Mouse (Mus musculus): Measurements from ENCODE around the gene Upk3bl. TPM values are rescaled to one million over a fixed set of nuclear protein-coding genes. Genes with fewer than 3 reads are reported as not detected.
"Not testable (repeated sequence)": the region's sequence is repeated elsewhere in the genome, so short reads cannot be mapped to it uniquely, and the experiment has no call there.

The Upk3bl gene
- total RNA-seq, 2 experiments from 2014 or later: not detected

DNA sequence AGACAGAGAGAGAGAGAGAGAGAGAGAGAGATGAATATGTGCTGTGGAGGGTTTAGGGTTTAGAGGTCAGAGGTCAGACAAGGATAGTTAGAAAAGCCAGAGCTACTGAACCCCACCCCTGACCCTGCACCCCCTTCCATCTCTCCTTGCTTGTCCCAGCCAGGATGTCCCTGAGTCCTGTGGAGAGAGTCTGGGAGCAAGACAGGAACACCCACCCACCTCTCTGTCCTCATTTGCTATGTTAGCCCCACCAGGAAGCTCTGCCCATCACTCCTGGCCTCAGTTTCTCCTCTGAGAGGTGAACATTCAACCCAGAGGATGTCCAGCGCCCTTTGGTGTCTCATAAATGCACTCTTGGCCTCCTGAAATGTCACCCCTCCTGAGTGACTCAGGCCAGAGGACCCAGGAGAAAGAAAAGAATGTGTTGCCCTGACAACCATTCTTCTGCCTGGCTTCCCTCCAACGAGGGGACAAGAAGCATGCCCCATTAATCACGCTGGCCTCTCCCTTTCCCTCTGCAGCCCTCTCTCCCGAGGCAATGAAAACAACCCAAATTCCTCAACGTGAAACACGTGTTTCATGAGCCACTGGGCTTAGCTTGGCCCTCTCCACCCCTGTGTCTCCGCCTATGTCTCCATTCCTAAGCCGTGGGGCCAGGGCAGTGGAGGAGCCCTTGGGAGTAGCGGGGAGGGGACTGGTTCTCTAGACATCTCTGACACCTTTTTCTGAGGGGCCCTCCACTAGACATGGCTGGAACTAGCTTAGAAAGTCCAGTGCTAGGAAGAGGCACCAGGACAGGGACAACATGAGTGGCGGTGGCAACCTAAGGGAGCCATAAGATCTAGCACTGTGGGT lies 2.8 kb upstream of the Upk3bl start:
- Histone ChIP-seq H3K4me3 (no peak overlapping the region), H3K27ac (peak overlapping the region; percentile 59)
- peak; percentile 57 for DNase-seq
- intact Hi-C loops (cut with DNase I): no loop called here
- no peak for TF ChIP-seq CTCF (IDR thresholded peaks at IDR 0.05)

GRCm38 (mm10) chr5:136052861-136053655 lies 1.2 kb upstream of the Upk3bl start:
- no peak for TF ChIP-seq CTCF (IDR thresholded peaks at IDR 0.05)
- Histone ChIP-seq H3K4me3 (no peak overlapping the region), H3K27ac (no peak overlapping the region)
- no peak for DNase-seq
- intact Hi-C loops (cut with DNase I): no loop called here

GRCm38 (mm10) chr5:136056062-136056461 lies 1.8 kb downstream of the Upk3bl start:
- H3K4me3 ChIP-seq: no peak overlapping the region
- no peak overlapping the region for H3K27ac ChIP-seq
- intact Hi-C loops (cut with DNase I): no loop called here
- no peak for TF ChIP-seq CTCF (IDR thresholded peaks at IDR 0.05)
- DNase-seq: no peak

GRCm38 (mm10) chr5:136057085-136057484 lies 2.8 kb downstream of the Upk3bl start:
- H3K27ac ChIP-seq: no peak overlapping the region
- intact Hi-C loops (cut with DNase I): no loop called here
- no peak overlapping the region for H3K4me3 ChIP-seq
- DNase-seq: no peak
- TF ChIP-seq CTCF (IDR thresholded peaks at IDR 0.05): no peak

- Histone ChIP-seq H3K27ac (no peak overlapping the region), H3K4me3 (no peak overlapping the region)
- peak; percentile 85 for DNase-seq
- intact Hi-C loops (cut with DNase I): loop anchor here (1.0 to 5.0 kb wide), 4 partner anchors 16 to 184 kb away; no protein-coding TSS in a partner anchor
- peak; percentile 99; the same call in 1 of the 2 replicates for TF ChIP-seq CTCF (IDR thresholded peaks at IDR 0.05)
Observed at GRCm38 (mm10) chr5:136061567-136061966, 7.3 kb downstream of the Upk3bl start.

DNA sequence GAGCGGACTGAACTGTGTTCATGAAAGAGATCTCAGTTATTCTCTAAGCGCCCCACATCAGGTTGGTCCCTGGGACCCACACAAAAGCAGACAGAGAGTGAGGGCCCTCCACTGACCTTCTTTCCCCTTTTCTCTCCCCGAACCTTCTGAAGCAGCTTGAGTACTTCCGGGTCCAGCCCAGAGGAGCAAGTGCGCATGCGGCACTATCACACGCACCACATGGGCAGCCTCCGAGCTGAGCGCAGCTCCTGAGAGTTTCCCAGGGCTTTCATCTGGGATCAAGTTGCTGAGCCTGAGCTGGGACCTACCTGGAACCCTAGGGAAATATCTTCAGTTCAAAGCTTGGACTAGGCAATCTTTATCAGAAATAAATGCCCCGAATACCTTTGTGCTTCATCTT lies 9.6 kb downstream of the Upk3bl start:
- Histone ChIP-seq H3K4me3 (no peak overlapping the region), H3K27ac (no peak overlapping the region)
- intact Hi-C loops (cut with DNase I): loop anchor here (5.0 kb wide), 2 partner anchors 167 to 187 kb away; no protein-coding TSS in a partner anchor
- no peak for DNase-seq
- TF ChIP-seq CTCF (IDR thresholded peaks at IDR 0.05): no peak

DNA sequence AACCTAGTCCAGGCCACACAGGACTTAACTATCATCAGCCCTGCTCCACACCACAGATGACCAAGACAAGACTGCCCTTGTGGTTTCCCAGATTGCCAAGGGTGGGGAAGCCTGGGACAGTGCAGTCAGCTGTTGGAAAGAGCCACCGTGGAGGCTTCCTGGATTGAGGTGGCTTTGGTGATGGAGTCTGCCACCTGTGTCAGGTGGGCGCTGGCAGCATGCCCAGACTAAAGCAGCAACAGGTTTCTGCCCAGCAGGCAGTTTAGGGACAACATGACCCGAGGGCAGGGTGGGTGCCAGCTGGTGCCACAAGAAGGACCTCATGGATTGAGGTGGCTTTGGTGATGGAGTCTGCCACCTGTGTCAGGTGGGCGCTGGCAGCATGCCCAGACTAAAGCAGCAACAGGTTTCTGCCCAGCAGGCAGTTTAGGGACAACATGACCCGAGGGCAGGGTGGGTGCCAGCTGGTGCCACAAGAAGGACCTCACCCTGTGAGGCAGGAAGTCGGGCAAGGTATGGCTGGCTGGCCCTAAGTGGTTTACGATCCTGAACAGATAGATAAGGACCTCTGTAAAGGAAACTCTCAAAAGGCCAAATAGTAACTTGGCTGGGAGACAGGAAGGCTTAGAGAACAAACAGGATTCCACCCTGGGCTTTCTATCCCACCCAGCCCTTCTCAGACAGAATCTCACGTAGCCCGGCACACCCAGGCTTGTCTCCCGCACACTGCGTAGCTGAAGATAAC lies 12.3 kb downstream of the Upk3bl start:
- H3K4me3 ChIP-seq; H3K27ac ChIP-seq; DNase-seq; intact Hi-C loops (cut with DNase I): not testable (repeated sequence)

DNA sequence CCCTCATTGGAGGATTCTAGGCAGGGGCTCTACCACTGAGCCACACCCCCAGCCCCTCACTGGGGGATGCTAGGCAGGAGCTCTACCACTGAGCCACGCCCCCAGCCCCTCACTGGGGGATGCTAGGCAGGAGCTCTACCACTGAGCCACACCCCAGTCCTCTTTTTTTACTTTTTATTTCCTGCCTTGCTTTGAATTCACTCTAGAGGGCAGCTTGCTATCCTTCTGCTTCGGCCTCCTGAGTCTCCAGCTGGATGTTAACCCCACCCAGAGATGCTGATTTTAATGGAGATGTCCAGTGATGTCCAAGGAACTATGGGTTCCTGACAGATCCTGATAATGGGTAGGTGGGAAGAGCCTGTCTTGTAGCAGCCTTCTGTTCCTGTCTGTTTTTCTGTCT lies 15.1 kb downstream of the Upk3bl start:
- intact Hi-C loops (cut with DNase I): no loop called here
- no peak for TF ChIP-seq CTCF (IDR thresholded peaks at IDR 0.05)
- no peak overlapping the region for H3K4me3 ChIP-seq
- no peak for DNase-seq
- peak overlapping the region; percentile 38; the same call in 1 of the 2 replicates for H3K27ac ChIP-seq

- no peak overlapping the region for H3K4me3 ChIP-seq
- intact Hi-C loops (cut with DNase I): no loop called here
- no peak for DNase-seq
- no peak for TF ChIP-seq CTCF (IDR thresholded peaks at IDR 0.05)
- H3K27ac ChIP-seq: peak overlapping the region; percentile 12; the same call in 1 of the 2 replicates
Observed at GRCm38 (mm10) chr5:136073051-136073450, 18.8 kb downstream of the Upk3bl start.

GRCm38 (mm10) chr5:136073526-136073925 lies 19.2 kb downstream of the Upk3bl start:
- DNase-seq: no peak
- Histone ChIP-seq H3K4me3 (no peak overlapping the region), H3K27ac (no peak overlapping the region)
- intact Hi-C loops (cut with DNase I): no loop called here
- no peak for TF ChIP-seq CTCF (IDR thresholded peaks at IDR 0.05)

- Histone ChIP-seq H3K4me3 (no peak overlapping the region), H3K27ac (no peak overlapping the region)
- intact Hi-C loops (cut with DNase I): no loop called here
- DNase-seq: no peak
- TF ChIP-seq CTCF (IDR thresholded peaks at IDR 0.05): no peak
Observed at GRCm38 (mm10) chr5:136075076-136075475, 20.8 kb downstream of the Upk3bl start.

DNA sequence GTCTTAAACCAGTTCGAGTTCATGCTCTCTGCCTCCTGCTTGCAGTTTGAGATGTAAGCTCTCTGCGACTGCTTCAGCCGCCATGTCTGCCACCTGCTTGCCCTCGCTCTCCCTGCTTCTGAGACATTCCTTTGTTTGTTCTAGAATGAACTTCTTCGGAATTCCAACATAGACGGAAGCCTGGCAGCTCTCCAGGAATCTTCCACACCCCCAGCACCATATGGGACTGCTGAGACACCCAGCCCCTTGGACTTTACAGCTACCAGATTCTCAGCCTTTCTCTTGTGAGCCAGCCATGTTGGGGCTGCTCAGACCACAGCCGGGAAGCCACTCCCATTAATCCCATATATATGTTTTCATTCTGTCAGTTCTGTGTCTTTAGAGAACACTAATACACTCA lies 22.0 kb downstream of the Upk3bl start:
- Histone ChIP-seq H3K27ac (peak overlapping the region; percentile 79), H3K4me3 (no peak overlapping the region)
- TF ChIP-seq CTCF (IDR thresholded peaks at IDR 0.05): no peak
- intact Hi-C loops (cut with DNase I): no loop called here
- no peak for DNase-seq

All from gastrocnemius, adult 2 months (tissue).